Mouse (Mus musculus): ENCODE data around the gene Prss8.

DNA sequence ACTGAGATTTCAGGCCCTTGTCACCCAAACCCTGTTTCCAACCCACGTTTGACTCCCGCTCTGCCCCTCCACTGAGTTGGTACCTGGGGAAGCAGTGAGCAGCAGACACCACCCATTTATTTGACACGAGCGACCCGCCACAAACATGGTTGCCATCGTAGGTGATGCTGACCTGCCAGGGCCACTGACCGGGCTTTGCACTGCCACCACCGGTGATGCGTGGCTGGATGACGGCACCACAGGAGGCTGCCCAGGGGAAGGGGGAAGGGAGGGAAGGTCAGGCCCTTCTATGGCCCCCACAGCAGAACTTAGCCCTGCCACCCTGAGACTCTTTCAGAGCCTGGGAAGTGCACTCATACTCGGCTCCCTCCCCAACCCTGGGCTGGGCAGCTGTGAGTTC lies 2.2 kb downstream of the Prss8 start:
- no peak for TF ChIP-seq CTCF (IDR thresholded peaks at IDR 0.05; ENCODE audit: borderline replicate concordance, control insufficient read depth, extremely low read depth, insufficient read depth, low read length, poor library complexity)
- TF ChIP-seq POLR2A (IDR thresholded peaks at IDR 0.05; ENCODE audit: control insufficient read depth, extremely low read depth, insufficient read depth, low read length, poor library complexity): no peak

Data from thymus, adult 2 months (tissue).